Mouse (Mus musculus) spleen, adult 2 months (tissue): ENCODE results near the gene Raly.

Experiments used
- CTCF ChIP-seq: fragments of 200-500 bp; IDR thresholded peaks from 2 replicates; pipeline ENCODE4 v1.5.1; 2011; ENCODE audit warnings: mild to moderate bottlenecking, inconsistent platforms; ENCODE audit not compliant: insufficient read depth, insufficient read length, insufficient replicate concordance; ENCODE audit errors: extremely low read depth
- POLR2A ChIP-seq: fragments of 200-500 bp; IDR thresholded peaks from 2 replicates; pipeline ENCODE4 v1.6.1; 2011; ENCODE audit warnings: low read depth, low read length, inconsistent platforms

DNA sequence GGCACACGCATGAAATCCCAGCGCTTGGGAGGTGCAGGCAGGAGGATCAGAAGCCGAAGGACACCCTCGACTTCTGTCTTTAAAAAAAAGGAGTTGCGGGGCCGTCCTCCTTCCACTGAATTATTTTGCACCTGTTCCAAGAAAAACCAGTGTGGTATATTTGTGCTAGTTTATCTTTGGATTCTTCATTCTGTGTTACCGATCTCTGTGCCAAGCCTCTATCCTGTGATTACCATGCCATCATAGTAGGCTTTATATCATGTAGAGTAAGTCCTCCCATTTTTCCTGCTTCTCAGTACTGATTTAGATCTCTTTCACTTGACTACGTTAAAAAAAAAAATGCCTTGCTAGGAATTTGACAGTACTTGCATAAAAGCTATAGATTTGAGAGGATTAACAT lies 19.3 kb upstream of the Raly start:
- TF ChIP-seq CTCF (no peak), POLR2A (no peak)
